Mouse (Mus musculus): ENCODE results near the gene Nlrc4.

DNA sequence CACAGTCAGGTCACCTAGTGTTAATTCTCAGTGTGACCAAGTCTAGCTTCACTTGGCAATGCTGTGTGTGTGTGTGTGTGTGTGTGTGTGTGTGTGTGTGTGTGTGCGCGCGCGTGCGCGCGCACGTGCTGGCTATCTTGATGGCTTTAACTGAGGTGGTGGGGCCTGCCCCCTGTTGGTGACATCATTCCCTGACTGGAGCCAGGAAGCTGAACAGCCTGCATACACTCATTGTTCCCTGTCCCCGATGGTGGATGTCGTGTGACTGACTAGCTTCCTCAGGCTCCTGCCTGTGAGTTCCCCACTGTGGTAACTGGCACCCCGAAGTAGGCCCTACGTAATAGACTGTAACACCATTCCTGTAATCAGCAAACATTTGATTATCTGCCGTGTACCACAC, 27.5 kb downstream of the Nlrc4 start:
- peak; percentile 14 for TF ChIP-seq CTCF (conservative IDR thresholded peaks at IDR 0.05; ENCODE audit: low read length)
- TF ChIP-seq POU5F1 (IDR thresholded peaks at IDR 0.05; ENCODE audit: borderline replicate concordance, low read length): no peak
- TF ChIP-seq NANOG (IDR thresholded peaks at IDR 0.05; ENCODE audit: borderline replicate concordance, low read length): no peak
